Mouse (Mus musculus) adrenal gland, adult 8-10 months (tissue): Measurements from ENCODE around the gene Ltbp1. TPM values are rescaled to one million over a fixed set of nuclear protein-coding genes. Genes with fewer than 3 reads are reported as not detected.
A peak's percentile ranks its signal among the peaks of the same experiment; 100 is the strongest.

ENCODE experiments used
- DNase-seq: peaks from one replicate; pipeline ENCODE4 v3.0.0; 2022
- total RNA-seq, 4 experiments: library from RNA; stranded (reverse); gene quantifications; 2 replicates each; pipeline ENCODE4 v1.2.4; 2022

Ltbp1 gene
- total RNA-seq, 4 experiments from 2014 or later = 9.4 to 15.9 (median 12.6) TPM

DNA sequence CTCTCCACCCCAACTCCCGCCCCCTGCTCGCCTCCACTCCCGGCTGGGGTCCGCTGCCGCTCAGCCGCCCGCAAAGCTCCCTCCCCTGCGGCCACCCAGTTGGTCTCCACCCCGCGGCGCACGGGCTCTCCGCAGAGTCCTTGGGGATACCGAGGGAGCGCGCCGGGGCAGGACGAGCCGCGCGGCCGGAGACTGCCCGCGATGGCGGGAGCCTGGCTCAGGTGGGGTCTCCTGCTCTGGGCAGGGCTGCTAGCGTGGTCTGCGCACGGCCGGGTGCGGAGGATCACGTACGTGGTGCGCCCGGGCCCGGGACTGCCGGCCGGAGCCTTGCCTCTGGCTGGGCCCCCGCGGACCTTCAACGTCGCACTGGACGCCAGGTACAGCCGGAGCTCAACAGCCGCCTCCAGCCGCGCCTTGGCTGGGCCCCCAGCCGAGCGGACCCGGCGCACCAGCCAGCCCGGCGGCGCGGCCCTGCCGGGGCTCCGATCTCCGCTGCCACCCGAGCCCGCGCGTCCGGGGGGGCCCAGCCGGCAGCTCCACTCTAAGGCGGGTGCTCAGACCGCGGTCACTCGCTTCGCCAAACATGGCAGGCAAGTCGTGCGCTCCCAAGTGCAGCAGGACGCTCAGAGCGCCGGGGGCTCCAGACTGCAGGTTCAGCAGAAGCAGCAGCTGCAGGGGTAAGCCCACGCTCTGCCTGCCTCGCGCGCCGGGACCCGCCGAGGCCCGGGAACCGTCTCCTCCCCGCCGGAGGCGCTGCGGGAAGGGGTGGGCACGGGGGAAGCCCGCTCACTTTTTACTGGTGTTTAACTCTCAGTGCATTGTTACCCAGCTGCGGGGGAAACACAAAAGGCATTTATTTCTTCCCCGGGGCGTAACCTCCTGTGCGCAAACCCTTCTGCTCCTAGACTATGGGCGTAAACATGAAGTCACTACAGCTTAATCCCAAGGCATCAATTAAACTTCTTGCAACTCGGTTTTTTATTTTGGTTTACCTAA is 615 bp downstream of the Ltbp1 start:
- peak; percentile 13 for DNase-seq

DNA sequence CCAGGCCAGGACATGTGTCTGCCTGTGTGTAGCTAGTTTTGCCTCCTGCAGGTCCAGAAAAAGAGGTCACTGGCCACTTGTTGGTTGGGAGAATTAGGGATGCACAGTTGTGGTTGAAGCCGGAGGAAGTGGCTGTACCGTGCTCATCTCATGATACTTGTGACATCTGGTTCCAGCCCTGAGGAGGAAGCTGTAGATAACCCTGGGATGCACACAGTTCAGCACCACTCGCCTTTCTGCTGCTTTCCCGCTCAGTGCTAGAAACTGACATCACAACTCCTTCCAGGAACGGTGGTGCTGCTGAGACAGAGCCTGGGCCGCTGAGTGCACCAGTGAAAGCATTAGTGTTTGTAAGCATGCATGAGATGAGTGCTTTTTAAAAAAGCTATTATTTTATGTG is 5.6 kb downstream of the Ltbp1 start:
- no peak for DNase-seq

DNA sequence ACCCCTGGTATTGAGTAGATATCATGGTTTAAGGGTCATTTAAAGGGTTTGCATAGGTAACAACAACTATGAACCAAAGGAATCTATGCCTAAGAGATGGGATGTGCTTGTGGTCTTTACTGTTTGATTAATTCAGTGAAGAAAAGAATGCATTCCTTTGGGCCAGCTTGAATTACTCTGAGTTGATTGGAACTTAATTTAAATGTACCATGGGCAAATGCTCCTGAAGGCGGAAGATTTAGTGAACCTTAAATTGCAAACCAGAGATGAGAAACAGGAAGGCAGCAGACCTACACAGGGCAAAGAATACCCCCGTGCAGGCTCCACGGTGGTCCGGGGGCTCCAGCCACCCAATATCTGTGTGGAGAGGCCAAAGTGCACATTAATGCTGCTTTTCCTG is 7.8 kb downstream of the Ltbp1 start:
- no peak for DNase-seq

DNA sequence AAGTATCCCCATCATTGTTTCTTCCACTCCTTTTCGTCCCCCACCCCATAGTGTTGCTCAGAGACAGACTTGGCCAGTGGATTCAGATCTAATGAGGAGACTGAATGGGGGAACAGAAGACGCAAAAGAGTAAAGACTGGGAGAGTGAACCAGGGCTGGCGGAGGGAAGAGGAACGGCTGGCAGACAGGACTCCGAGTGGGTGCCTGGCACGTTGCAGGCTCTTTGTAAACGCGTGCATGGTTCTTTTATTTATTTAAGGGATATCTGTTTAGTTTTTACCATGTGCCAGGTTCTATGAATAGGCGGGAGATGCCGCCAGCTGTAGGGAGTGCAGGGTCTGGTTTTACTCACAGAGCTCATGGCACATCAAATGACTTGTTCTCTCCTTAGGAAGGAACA is 8.5 kb downstream of the Ltbp1 start:
- no peak for DNase-seq

DNA sequence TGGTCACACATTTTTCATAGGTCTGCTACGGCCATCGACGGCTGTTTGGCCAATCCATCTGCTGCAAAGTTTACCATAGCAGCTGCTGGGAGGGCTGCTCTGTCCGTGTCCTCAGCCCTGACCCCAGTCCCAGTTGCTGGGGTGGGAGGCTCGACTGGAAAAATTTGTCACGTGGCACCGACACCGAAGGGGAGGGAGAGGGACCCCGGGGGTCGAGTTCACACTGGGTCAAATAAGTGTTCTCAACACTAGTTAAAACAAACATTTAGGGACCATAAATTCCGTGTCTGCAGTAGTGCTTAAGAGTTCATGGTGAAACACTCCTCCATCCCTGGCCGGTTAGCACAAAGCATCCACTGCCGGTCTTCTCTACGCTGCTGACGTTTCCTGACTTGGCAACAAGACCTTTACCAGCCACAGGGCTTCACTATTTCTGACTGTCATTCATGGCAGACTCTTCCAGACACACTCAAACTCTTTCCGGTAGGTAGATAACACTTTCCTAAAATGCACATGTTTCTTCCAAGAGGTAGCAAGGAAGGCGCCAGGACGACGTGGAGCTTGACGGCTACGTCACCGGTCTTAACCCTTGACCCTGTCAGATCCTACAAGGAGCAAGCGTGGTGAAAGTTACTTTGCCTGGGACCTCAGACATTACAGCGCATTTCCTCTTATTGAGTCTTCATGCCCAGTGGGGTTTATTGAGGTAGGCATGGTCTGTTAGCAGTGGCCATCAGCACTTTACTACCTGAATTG is 9.4 kb downstream of the Ltbp1 start:
- DNase-seq = no peak

DNA sequence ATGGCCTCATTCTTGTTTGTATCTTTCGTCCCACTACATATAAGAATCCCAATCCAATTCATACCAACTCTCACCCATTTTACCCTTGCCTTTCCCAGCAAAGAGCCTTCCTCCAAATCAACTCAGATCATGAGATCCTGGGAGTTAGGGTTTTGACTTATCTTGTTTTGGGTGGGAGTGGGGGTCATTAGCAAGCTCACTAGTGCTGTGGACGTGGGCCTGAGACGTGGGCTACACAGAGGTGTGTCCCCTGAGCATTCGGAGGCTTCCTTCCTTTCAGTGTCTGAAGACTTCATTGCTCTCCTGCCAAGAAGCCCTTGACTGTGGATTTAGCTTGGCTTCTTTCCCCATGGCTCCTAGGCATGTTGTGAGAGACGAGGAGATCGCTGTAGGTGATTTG is 10.2 kb downstream of the Ltbp1 start:
- DNase-seq = no peak

DNA sequence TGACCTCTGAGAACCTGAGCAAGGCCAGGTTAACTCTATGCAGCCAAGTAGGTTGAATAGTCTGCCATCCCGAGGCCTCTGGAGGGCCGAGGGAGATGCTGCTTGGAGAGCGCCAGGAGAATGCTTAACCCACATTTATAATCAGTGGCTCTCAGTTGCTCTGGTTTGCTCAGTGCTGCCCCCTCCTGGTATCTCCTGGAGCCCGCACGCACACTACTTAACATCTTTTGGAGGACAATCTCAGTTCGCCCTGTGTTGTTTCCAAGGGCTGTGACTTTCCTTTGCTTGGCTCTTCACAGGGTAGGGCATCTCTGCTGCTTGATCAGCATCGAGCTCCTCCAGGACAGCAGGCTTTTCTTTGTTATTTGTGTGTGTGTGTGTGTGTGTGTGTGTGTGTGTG is 12.1 kb downstream of the Ltbp1 start:
- no peak for DNase-seq

DNA sequence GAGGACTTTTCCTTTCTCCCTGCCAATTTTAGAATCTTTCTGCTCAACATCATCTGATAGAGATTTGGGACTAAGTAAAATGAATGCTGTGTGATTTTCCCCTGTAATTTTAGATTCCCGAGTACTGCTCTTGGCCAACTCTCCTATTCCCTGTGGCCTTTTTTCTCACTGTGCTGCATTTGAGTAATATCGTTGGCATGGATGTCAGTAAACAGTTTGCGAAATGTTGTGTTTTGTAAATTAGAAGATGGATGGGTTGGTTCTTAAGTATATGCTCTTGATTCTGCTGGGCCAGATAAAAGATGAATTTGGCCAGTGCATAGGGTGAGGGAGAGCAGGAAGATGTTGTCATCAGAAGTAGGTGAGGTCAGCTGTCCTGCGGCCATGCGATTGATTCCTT is 12.8 kb downstream of the Ltbp1 start:
- no peak for DNase-seq

DNA sequence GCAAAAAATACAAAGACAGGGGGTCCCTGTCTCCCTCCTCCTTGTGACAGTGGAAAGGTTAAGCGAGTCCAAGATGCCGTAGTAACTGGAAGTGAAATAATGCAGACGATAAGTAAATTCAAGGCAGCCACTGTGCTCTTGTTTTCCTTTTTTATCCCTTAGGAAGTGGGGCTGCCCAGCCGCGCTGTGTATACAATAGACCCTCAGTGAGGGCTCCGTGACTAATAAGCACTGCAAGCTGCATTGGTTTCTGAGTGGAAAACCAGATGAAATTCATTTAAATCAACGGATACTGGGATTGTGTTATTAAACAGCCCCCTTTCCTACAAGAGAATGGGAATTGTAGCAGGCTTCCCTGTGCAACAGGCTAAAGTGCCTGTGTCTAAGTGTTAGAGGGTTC is 14.7 kb downstream of the Ltbp1 start:
- no peak for DNase-seq

DNA sequence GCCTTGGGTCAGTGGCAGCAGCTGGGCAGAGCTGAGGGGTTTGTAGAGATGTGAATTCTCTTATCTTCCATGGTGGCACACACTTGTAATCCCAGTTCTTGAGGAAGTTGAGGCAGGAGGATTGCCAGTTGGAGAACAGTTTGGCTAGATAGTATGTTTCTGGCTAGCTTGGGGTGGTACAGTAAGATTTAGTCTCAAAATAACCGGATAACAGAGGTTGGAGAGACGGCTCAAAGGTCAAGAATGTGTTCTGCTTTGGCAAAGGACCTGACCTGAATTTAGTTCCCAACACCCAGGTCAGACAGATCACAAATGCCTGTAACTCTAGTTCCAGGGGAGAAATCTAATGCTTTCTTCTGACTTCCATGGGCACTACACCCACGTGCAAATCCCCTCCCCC is 15.3 kb downstream of the Ltbp1 start:
- DNase-seq = no peak

DNA sequence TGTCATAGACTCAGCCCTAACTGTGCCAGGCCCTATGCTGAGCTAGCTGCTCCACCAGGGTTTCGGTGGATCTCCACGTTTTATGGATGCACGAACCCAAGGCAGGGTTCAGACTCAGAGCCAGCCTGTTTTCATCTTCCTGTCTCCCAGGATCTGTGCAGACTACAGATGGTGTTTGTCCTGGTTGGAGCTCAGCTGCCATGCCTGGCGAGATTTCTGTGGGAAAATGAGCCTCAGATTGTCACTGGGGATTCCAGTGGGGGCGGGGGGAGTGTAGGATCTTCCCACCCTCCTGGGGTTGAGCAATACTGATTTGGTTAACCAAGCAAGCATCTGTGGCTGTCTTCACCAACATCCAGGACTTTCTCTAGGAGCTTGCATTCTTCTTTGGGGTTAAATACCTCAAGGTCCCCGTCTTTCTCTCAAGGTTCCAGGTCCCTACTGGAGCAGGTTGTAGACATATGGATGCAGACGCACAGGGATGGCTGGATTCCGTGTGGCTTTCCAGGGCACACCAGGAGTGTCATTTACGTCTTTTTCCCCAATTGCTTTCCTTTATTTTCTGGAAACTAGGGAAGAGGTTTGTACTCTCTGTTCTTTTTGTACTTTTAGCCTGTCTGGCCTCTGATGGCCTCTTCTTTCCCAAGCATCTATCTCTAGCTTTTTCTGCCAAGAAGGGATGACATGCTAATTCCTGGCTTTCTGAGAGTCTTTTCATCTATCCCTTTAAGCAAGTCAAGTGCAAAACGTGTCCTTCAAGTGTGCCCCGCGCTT is 22.2 kb downstream of the Ltbp1 start:
- no peak for DNase-seq

DNA sequence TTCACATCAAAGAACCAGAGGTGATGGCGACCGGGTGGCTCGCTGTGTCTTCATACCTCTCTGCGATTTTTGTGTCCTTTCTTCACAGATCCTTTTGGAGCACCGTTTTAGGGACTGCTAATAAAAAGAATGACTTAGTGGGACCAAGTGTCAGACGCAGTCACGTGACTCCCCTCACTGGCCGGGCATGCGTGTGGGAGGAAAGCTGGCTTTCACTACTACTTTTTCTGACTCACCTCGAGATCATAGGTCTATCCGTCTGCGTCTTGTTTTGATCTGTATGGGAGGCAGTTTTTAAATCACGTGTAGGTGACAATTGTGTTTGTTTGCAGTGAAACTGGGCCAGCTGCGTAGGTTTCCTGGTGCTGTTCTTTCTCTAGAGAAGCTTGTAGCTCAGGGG is 28.0 kb downstream of the Ltbp1 start:
- no peak for DNase-seq

DNA sequence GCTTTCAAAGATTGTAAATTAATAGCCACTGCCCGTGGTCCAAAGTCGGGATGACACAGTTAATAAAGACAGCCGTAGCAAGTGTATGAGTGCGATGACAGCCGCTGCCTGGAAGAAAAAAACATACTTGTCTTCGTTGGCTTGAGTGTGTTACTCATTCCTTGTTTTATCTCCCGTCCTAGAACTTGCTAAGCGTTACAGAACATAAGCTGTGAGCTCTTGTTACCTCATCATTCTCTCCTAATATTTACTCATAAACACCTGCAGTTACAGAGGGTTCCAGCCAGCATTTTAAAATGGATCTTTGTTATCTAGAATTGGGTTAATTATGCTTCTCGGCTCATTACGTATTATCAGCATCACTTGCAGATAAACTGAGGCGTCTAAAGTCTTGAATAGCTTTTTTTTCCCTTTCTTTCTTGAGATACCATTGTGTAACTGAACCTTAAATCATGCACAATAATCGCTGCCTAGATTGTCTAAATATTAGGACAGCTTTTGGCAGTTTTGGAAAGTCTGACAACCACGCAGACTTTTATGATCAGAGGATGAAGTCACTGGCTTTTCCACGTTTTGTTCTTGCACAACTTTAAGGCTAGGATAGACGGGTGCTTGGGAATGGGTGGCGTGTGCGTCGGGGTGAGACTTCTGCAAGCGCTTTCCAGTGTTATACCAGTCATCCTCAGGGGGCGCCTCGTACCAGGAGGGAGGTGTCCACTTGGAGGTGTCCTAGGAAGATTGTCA is 28.7 kb downstream of the Ltbp1 start:
- no peak for DNase-seq

DNA sequence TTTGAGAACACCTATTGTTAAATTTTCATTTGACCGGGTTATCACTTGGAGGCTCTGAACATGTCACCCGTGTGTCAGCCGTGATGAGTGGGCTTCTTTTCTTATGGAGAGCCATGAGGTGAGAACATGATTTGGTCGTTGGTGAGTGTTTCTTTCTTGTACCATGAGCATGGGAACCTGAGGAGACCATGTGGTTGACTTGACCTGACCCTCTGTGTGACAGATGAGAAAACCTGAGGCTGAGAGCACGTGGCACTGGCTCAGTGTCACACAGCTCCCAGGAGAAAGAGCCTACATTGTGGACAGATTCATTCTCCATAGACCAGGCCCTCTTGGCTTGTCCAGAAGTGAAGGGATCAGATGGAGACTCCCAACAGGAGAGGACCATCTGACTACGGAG is 31.5 kb downstream of the Ltbp1 start:
- DNase-seq = no peak

DNA sequence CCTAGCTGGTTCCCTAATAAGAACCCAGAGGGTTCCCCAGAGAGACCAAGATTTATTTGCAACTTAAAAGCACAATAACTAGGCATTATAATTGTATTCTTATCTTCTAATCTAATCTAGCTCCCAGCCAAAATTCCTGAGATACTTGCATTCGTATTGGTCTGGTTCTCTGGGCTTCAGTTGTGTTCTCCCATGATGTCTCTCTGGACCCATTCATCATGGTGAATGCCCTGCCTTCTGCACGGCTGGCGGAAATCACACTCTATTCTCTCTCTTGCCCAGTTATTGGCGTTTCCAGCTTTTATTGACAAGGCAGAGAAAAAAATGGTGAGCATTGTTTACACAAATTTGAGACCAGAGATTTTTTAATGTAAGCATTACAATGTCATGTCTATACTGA is 33.6 kb downstream of the Ltbp1 start:
- no peak for DNase-seq

DNA sequence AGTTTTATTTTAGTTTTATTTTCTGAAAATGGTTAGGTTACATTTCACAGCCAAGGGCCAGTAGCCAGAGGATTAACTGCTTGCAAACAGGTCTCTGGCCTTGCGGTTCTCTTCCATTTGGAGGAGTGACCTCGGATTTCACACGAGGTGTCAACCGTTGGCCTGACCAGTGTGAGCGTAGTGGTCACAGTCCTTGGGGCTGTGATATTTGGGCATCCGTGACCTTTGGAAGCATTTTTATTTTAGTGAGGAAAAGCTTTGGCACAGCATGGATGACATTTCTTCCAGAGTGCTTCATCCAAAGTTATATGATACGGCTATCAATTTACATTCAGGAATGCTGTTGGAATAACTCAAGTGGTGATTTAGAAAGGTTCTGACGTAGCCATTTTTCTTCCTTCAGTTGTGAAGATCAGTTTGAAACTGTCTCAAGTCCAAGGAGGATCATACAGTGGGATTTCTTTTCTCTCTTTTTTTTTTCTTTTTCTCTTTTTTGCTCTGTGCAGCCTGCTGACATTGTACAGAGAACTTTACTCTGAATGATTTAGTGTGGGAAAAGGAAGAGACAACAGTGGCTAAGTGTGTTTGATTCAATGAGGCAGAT is 44.1 kb downstream of the Ltbp1 start:
- peak; percentile 30 for DNase-seq

DNA sequence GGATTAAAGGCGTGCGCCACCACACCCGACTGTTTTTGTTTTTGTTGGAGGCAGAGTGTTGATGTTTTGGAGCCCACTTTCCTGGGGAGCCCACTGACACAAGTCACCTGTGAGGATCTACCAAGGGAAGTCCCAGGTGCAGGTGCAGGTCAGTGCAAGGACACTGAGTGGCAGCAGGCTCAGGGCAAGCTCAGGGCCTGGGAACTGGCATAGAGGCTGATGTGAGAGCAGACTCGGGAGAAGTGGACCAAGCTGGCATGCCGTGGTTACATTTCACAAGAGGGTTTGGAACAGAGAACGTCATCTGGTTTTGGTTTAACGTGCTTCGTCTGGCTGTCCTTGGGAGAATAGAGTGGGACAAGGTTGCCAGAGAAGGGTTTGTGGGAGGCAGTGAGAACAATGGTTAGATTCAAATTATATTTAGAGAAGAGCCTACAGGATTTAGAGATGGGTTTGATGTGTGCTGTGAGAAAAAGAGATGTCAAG is 46.1 kb downstream of the Ltbp1 start:
- DNase-seq = peak; percentile 11

DNA sequence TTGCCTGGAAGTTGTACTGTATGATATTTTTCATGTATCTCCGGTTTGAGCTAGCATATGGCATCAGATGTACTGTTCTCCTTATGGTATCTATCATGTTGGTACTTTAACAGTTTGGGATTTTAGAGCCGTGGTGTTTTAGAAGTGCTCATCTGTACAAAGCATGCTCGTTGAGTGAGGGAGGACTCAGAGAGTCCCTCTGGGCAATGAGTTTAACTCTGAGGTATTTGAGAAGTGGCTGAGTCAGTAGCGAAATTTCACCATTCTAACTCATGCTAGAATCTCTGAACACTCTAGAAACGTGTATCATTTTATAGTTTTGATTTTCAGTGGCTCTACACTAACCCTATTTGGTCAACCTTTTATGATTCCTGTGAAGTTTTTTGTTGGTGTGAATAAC is 49.9 kb downstream of the Ltbp1 start:
- DNase-seq = no peak

DNA sequence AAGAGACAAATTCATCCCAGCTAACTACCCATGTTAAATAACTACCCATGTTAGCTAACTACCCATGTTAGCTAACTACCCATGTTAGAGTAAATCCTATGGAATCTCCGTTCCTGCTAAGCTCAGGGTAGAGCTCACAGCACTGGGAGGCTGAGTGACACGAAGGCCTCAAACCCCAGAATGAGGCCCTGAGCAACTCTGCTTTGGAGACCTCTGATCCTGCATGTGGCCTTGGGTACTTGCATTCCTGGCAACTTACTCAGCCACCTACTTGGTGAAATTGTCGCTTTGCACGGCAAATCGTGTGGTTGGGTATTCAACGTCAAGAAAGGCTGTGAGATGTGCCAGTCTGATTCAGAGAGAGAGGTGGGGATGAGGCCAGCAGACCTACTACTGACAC is 50.6 kb downstream of the Ltbp1 start:
- DNase-seq = peak; percentile 7

DNA sequence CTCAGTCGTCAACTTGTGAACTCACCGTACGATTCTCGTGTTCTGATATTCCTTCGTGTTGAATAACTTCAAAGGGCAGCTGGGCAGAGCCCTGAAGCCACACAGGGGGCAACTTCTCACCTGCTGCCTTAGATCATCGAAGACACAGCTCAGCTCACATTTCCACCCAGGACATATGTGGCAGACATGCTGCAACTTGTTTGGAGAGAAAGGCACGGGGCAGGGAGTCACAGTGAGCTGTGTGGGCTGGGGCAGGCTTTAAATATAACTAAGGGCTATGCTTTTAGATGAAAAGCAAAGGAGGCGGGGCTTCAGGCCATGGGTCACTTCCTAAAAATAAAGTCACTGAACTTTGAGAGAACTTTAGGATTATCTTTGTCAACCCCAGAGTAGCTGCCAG is 51.3 kb downstream of the Ltbp1 start:
- DNase-seq = no peak

DNA sequence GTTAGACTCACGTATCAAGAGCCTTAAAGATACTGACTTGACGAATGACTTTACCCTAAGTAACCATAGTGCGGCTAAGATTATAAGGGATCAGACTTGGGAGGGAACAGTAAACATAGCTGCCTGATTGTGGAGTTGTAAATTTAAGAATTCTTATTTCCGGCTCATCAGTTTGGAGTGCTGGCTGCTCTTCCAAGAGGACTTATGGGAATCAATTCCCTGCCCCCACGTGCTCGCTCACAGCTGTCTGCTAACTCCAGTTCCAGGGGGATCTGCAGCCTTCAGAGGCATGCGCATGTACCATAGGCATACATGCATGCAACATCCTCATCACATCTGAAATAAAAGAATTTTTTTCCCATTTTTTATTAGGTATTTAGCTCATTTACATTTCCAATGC is 61.0 kb downstream of the Ltbp1 start:
- DNase-seq = no peak

DNA sequence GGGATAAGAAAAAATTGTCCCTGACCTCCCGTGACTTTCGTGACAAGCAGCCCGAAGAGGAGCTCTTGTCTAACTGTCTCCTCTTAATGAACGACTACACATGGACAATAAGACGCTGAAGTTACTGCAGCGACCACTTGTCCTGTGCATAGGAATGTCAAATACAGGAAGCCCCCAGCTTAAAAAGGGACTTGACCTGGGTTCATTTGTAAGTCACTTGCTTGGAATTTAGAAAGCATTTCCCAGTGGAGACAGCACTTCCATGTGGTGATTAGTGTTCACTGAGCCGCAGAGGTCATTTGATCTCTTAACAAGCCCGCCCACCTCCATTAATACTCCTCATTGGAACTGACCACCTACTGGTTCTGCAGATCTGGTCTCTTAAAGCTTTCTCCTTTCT is 61.9 kb downstream of the Ltbp1 start:
- DNase-seq = no peak
